Comparison of ENCODE assay signal across 24 mouse cellular contexts in the genomic region with DNA sequence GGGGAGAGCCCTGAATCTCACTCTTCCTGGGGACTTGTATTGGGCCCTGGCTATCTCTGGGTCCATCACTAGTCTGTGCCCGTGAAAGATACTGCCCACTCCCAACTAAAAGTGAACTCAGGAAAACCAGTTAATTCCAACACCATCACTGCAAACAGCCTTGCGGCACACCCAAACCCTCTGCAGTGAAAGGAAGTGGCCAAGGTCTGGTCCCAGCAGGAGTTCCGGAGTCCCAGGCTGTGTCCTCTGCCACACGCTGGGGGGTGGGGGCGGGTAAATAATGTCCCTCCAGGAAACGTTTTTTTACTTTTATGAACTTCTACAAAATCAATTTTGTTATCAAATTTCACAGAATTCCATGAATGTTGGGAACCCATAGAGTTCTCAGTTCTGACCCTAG. TPM values are rescaled to one million over a fixed set of nuclear protein-coding genes. Genes with fewer than 3 reads are reported as not detected.
"Had no signal": no experiment of that assay in that cellular context is flagged by ENCODE, and none has a peak within 500 bp of the region (broad histone marks: within the 10 kb centered on the region; RNA-seq: fewer than 3 reads in every experiment).

No protein-coding gene starts in this region.

- H3K9me3 ChIP-seq: heart, embryonic 15.5 days; hindbrain, embryonic 13.5 days; hindbrain, embryonic 15.5 days; limb, embryonic 10.5 days had no signal

- H3K27ac ChIP-seq: gastrocnemius, adult 2 months; heart, adult 2 months; heart, embryonic 13.5 days; heart, embryonic 15.5 days; hindbrain, embryonic 13.5 days; hindbrain, embryonic 15.5 days; hindbrain, postnatal 0 days; layer of hippocampus, adult 2 months; left cerebral cortex, adult 2 months; limb, embryonic 10.5 days; limb, embryonic 12.5 days had no signal

- H3K4me3 ChIP-seq: gastrocnemius, adult 2 months; heart, adult 2 months; heart, embryonic 13.5 days; heart, embryonic 15.5 days; hindbrain, embryonic 13.5 days; hindbrain, embryonic 15.5 days; layer of hippocampus, adult 2 months; left cerebral cortex, adult 2 months; limb, embryonic 10.5 days; limb, embryonic 12.5 days had no signal

- H3K4me1 ChIP-seq: heart, embryonic 15.5 days; hindbrain, embryonic 13.5 days; hindbrain, embryonic 15.5 days had no signal

- H3K9ac ChIP-seq: heart, embryonic 13.5 days; heart, embryonic 15.5 days; hindbrain, embryonic 13.5 days; hindbrain, embryonic 15.5 days; limb, embryonic 12.5 days had no signal

- H3K36me3 ChIP-seq: heart, embryonic 13.5 days; heart, embryonic 15.5 days; hindbrain, embryonic 13.5 days; hindbrain, embryonic 15.5 days; limb, embryonic 10.5 days; limb, embryonic 12.5 days had no signal

- ATAC-seq: hindbrain, postnatal 0 days; intestine, embryonic 16.5 days had no signal

- DNase-seq: gastrocnemius, adult 2 months; gastrocnemius, postnatal 10 days; gastrocnemius, postnatal 25 days; heart, adult 2 months; heart, postnatal 14 days; heart, postnatal 36 days; kidney, adult 11 months; kidney, adult 8-10 months; kidney, postnatal 10 days; kidney, postnatal 25 days; kidney, postnatal 4 days; liver had no signal

RNA-seq across cellular contexts. Expression of a gene that starts 6.3 kb away (rescaled TPM):
- total RNA-seq: gastrocnemius, adult 2 months; granulocyte monocyte progenitor cell, adult 5-6 weeks; heart, postnatal 14 days; heart, postnatal 36 days; hematopoietic stem cell, adult 5-6 weeks had no signal
